ENCODE assay signal across 7 mouse cellular contexts in the genomic region with DNA sequence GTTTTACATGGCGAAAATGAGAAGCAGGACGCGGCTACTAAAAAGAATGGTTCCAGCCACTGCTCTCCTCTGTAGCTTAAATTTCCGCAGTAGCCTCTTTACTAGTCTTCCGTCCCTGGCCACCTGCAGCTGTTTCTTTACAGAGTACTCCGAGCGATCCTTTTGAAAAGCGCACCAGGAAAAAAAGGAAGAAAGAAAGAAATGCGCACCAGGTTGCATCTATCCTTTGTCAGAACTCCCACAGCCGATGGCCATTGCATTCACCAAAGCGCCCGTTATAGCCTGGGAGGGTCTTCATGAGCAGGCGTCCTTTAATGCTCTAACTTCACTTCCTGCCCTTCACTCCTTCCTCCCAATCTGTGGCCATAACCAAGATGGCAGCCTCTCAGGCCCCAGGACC. TPM values are rescaled to one million over a fixed set of nuclear protein-coding genes. Genes with fewer than 3 reads are reported as not detected.
DNase-seq lines count a peak whose midpoint lies in the region; ATAC-seq and TF ChIP-seq lines count a peak whose summit lies in the region.

A gene (minus strand): TSS at position 354 of the 400 bp plus-strand sequence.

- no peaks in the 10 kb centered on the region for H3K36me3 ChIP-seq in lung, embryonic 14.5 days (ENCODE audit: insufficient read depth)
- H3K36me3 ChIP-seq in forebrain, postnatal 0 days (ENCODE audit: insufficient read depth): no peaks in the 10 kb centered on the region
- no peaks in the 10 kb centered on the region for H3K36me3 ChIP-seq in limb, embryonic 10.5 days
- H3K36me3 ChIP-seq in stomach, embryonic 14.5 days (ENCODE audit: control insufficient read depth, insufficient read depth, low read length): no peaks in the 10 kb centered on the region

- H3K4me1 ChIP-seq in lung, embryonic 14.5 days (ENCODE audit: insufficient read depth): no peaks in the 10 kb centered on the region
- peaks cover 8% of the 10 kb centered on the region; the same call in 1 of the 2 replicates for H3K4me1 ChIP-seq in forebrain, postnatal 0 days (ENCODE audit: insufficient read depth)
- peaks cover 18% of the 10 kb centered on the region for H3K4me1 ChIP-seq in limb, embryonic 10.5 days
- peaks cover 4% of the 10 kb centered on the region for H3K4me1 ChIP-seq in stomach, embryonic 14.5 days (ENCODE audit: control insufficient read depth, insufficient read depth, low read length)

- ATAC-seq in lung, embryonic 14.5 days (ENCODE audit: insufficient read depth): no peak
- no peak for ATAC-seq in forebrain, postnatal 0 days
- no peak for ATAC-seq in stomach, embryonic 14.5 days (ENCODE audit: insufficient number of reproducible peaks, insufficient read depth, low FRiP score, low read depth)

- H3K4me2 ChIP-seq in lung, embryonic 14.5 days: peak within 1 kb of the TSS; percentile 94
- peak within 1 kb of the TSS; percentile 81 for H3K4me2 ChIP-seq in forebrain, postnatal 0 days (ENCODE audit: low read depth)
- H3K4me2 ChIP-seq in stomach, embryonic 14.5 days (replicated peaks; ENCODE audit: low read depth, low read length): peak within 1 kb of the TSS; percentile 95

- TF ChIP-seq CTCF in lung, embryonic 14.5 days (IDR thresholded peaks at IDR 0.05; ENCODE audit: low read depth): no peak
- no peak for TF ChIP-seq CTCF in forebrain, postnatal 0 days (IDR thresholded peaks at IDR 0.05; ENCODE audit: low read depth)

- peak within 1 kb of the TSS; percentile 63 for H3K4me3 ChIP-seq in lung, embryonic 14.5 days (ENCODE audit: low read depth, low read length)
- H3K4me3 ChIP-seq in forebrain, postnatal 0 days (ENCODE audit: low read depth, low read length): peak within 1 kb of the TSS; percentile 80
- H3K4me3 ChIP-seq in limb, embryonic 10.5 days: peak within 1 kb of the TSS; percentile 66
- H3K4me3 ChIP-seq in stomach, embryonic 14.5 days (ENCODE audit: low read depth, low read length): peak within 1 kb of the TSS; percentile 56

- DNase-seq in lung, embryonic 14.5 days: no peak
- DNase-seq in lung, postnatal 10 days: no peak
- DNase-seq in forebrain, postnatal 0 days: peak; percentile 44
- DNase-seq in limb, embryonic 10.5 days (ENCODE audit: low spot score): no peak
- no peak for DNase-seq in cerebellum, adult 18-20 months
- no peak for DNase-seq in natural killer cell, adult 2 months (ENCODE audit: low spot score in 2 of 2)

- H3K9me3 ChIP-seq in lung, embryonic 14.5 days (ENCODE audit: low read depth, low read length): no peaks in the 10 kb centered on the region
- no peaks in the 10 kb centered on the region for H3K9me3 ChIP-seq in forebrain, postnatal 0 days (ENCODE audit: low read length)
- H3K9me3 ChIP-seq in limb, embryonic 10.5 days (replicated peaks): no peaks in the 10 kb centered on the region
- no peaks in the 10 kb centered on the region for H3K9me3 ChIP-seq in stomach, embryonic 14.5 days (ENCODE audit: control insufficient read depth, low read depth, low read length)

- peaks cover 50% of the 10 kb centered on the region for H3K27me3 ChIP-seq in lung, embryonic 14.5 days (ENCODE audit: insufficient read depth, low read length)
- H3K27me3 ChIP-seq in forebrain, postnatal 0 days (ENCODE audit: insufficient read depth, low read length): no peaks in the 10 kb centered on the region
- H3K27me3 ChIP-seq in limb, embryonic 10.5 days (ENCODE audit: low read depth, poor library complexity, severe bottlenecking): peaks cover 73% of the 10 kb centered on the region
- peaks cover 30% of the 10 kb centered on the region for H3K27me3 ChIP-seq in stomach, embryonic 14.5 days (ENCODE audit: control insufficient read depth, insufficient read depth, low read length)

- peak within 1 kb of the TSS; percentile 59 for H3K9ac ChIP-seq in lung, embryonic 14.5 days
- H3K9ac ChIP-seq in forebrain, postnatal 0 days: peak within 1 kb of the TSS; percentile 95
- peak within 1 kb of the TSS; percentile 26; the same call in 1 of the 2 replicates for H3K9ac ChIP-seq in stomach, embryonic 14.5 days (replicated peaks; ENCODE audit: low read depth, low read length)

- H3K27ac ChIP-seq in lung, embryonic 14.5 days (ENCODE audit: low read depth): no peak within 1 kb of the TSS
- peak within 1 kb of the TSS; percentile 89 for H3K27ac ChIP-seq in forebrain, postnatal 0 days (ENCODE audit: low read depth, low read length)
- H3K27ac ChIP-seq in limb, embryonic 10.5 days: peak within 1 kb of the TSS; percentile 75
- H3K27ac ChIP-seq in stomach, embryonic 14.5 days (ENCODE audit: low read length): no peak within 1 kb of the TSS

- WGBS in lung, embryonic 14.5 days: 10% methylated on average over 13 of the region's 13 CpGs
- 3% methylated on average over 13 of the region's 13 CpGs for WGBS in forebrain, postnatal 0 days
- WGBS in limb, embryonic 10.5 days: 9% methylated on average over 13 of the region's 13 CpGs
- 9% methylated on average over 13 of the region's 13 CpGs for WGBS in stomach, embryonic 14.5 days

RNA-seq across cellular contexts. Expression of the gene that starts here (rescaled TPM):
- 6.9 and 7.0 TPM in 2 replicates for polyA plus RNA-seq in lung, embryonic 14.5 days (2014; fragmentation: Nextera tagmentation; extraction: Ambion mirVana)
- total RNA-seq in forebrain, postnatal 0 days (2014; rRNA removed): 57.1 and 67.4 TPM in 2 replicates
- polyA plus RNA-seq in forebrain, postnatal 0 days (2015; fragmentation: Nextera tagmentation; extraction: Ambion mirVana): 101 and 132 TPM in 2 replicates
- polyA plus RNA-seq in limb, embryonic 10.5 days (2016; fragmentation: Nextera tagmentation; extraction: Ambion mirVana): 0.20 and 0.30 TPM in 2 replicates
- 2.2 and 2.5 TPM in 2 replicates for polyA plus RNA-seq in stomach, embryonic 14.5 days (2014; fragmentation: Nextera tagmentation; extraction: Ambion mirVana)

Comparison
In these comparisons a context has a peak if more than half of its experiments do, and no peak if none do; other contexts are left out.
1. RNA of the gene that starts here (polyA plus RNA-seq): 101 to 132 TPM in forebrain, postnatal 0 days; 6.9 to 7.0 TPM in lung, embryonic 14.5 days, 2.2 to 2.5 TPM in stomach, embryonic 14.5 days and 0.20 to 0.30 TPM in limb, embryonic 10.5 days; every median in the first group is over 10 times any median in the second.
2. H3K27ac ChIP-seq: peak in forebrain, postnatal 0 days (single experiment) and limb, embryonic 10.5 days (single experiment); none in lung, embryonic 14.5 days (single experiment) and stomach, embryonic 14.5 days (single experiment).
3. H3K9ac ChIP-seq: peak in every context shown above with its lines; median percentile 95 in forebrain, postnatal 0 days; 59 in lung, embryonic 14.5 days; 26 in stomach, embryonic 14.5 days.
4. Peak in every context shown above with its lines, with median percentiles within 50 percentile points of each other: H3K4me2 ChIP-seq and H3K4me3 ChIP-seq.